Mouse (Mus musculus) kidney, adult 2 months (tissue): ENCODE data around the gene Pip5k1b.

Experiments used
- CTCF ChIP-seq: fragments of 200-500 bp; conservative IDR thresholded peaks from 2 replicates; pipeline ENCODE4 v1.5.1; 2011; ENCODE audit warnings: low read depth, mild to moderate bottlenecking, control low read depth, low read length, moderate library complexity, mixed read lengths; ENCODE audit not compliant: insufficient read depth, insufficient read length
- POLR2A ChIP-seq: fragments of 200-500 bp; IDR thresholded peaks from one replicate; pipeline ENCODE4 v1.6.1; 2011; ENCODE audit warnings: low read depth, low read length, control low read depth

GRCm38 (mm10) chr19:24444322-24444721, 111.3 kb downstream of the Pip5k1b start:
- no peak for TF ChIP-seq CTCF
- TF ChIP-seq POLR2A: no peak
